Mouse (Mus musculus): ENCODE results near the gene Arid5b.

Gene Arid5b

DNA sequence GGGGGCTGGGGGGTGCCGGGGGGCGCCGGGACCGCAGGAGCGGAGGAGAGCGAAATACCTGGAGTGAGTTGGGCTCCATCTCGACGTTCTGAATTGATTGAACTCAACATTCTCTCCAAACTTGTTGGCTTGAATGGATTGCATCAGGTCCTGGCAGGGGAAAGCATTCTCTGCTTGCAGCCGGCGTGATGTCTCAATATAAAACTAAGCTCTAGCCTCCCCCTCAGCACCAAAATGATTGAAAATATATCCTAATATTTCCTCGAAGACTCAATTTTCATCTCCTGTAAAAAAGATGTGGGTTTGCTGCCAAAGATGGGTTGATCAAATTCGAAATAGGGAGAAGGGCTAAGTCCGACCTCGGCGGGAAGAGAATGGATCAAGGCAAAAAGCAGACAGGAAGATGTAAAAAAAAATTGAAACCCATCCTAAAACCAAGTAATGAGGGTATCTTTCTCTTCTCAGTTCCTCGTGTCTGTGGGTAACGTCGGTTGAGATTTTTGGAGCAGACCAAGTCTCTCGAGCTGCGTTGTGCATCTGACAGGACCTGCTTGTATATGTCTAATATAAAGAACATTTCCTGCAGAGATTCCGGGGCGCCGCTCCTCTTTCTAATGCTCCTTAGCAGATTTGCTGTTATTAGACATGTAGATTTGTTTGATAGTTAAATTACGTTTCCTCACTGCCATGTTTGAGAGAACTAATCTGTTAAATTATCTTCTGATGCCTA lies at the start of gene Arid5b:
TSS of gene Arid5b (minus strand) at position 109 of the 730 bp plus-strand sequence.
- DNase-seq = peak; percentile 86

- no peak for DNase-seq
These were observed 46.8 kb upstream of the Arid5b start for GRCm38 (mm10) chr10:68325378-68325777.

DNA sequence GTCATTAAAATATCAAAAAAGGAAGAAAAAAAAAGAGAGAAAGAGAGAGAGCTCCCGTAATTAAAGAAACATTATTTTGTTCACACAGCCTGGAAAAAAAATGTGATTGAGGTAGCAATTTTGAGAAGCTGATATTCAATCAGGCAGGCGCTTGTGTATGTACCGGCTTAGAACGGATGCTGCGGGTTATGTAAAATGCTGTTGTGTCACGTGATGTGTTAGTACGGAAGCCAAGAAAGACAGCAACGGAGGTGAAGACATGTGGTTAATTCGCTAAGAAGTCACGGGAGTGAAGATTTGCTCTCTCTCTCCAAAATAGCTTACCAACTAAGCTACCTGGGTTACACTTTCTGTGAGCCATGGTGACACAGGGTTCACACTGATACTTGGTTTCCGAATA lies 45.5 kb upstream of the Arid5b start:
- DNase-seq = no peak

- no peak for DNase-seq
These were observed 44.6 kb upstream of the Arid5b start for GRCm38 (mm10) chr10:68323167-68323566.

GRCm38 (mm10) chr10:68320986-68321385 lies 42.4 kb upstream of the Arid5b start:
- DNase-seq = no peak

- no peak for DNase-seq
These were observed 42.0 kb upstream of the Arid5b start for GRCm38 (mm10) chr10:68320496-68320895.

GRCm38 (mm10) chr10:68319438-68319837 lies 40.9 kb upstream of the Arid5b start:
- no peak for DNase-seq

GRCm38 (mm10) chr10:68318438-68318979 lies 40.0 kb upstream of the Arid5b start:
- DNase-seq = no peak

GRCm38 (mm10) chr10:68312734-68313133 lies 34.2 kb upstream of the Arid5b start:
- no peak for DNase-seq

DNA sequence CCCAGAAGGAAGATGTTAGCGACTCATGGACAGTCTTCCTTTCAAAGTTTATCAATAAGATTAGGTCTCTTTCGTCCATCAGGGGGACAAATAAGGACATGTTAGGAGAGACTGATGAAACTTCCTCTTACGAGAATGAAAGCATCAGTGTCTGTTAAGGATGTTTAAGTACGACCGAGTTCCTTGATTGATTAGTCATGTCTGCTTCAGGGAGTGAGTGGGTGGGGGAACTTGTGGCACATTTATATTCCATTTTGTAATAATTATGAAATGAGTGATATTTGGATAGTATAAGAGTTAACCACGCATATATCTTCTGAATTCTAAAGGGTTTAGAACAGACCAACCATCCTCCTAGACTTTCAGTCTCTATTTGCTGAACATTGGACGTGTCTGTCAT lies 22.5 kb upstream of the Arid5b start:
- no peak for DNase-seq

GRCm38 (mm10) chr10:68289465-68289864 lies 10.9 kb upstream of the Arid5b start:
- DNase-seq = no peak

DNA sequence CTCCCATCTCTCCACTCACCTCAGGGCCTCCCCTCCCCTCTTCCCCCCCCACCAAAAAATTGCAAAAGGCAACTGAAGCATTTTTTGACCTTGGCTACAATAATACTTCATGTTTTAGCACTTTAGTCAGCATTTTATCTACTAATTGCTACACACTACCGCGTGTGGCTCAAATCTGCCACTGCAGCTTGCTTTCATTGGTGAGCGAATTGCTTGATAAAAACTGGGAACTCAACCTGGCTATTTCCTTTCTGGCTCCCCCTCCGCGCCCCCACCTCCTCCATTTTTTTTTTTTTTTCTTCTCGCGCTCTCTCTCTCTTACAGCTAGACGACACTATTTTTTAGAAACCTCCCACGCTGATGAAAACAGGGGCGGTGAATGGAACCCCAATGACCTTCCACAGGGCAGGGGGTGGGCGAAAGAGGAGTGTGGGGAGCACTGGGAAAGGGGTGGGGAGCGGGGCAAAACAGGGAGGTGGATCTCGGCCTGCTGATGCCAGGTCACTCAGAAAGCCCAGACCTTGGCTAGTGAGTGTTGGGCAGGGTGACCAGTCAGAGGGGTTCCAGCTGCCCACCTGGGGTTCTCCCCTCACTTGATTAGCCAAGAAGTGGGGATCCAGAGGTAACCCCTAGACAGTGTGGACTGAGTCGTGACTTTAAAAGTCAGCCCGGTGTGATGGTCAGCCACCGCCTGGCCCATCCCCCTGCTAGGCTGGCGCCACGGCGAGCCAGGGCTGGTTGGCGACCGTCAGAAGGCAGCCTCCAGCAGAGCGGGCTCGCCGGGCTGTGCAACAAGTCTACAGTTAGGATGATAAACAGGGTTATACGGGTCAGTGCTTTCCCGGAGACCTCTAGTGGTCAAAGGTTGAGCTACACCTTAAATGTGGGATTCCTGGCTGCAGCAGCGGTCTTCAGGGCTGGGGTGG lies 4.2 kb upstream of the Arid5b start:
- peak; percentile 88 for DNase-seq

GRCm38 (mm10) chr10:68281775-68282106 lies 3.2 kb upstream of the Arid5b start:
- peak; percentile 34 for DNase-seq

DNA sequence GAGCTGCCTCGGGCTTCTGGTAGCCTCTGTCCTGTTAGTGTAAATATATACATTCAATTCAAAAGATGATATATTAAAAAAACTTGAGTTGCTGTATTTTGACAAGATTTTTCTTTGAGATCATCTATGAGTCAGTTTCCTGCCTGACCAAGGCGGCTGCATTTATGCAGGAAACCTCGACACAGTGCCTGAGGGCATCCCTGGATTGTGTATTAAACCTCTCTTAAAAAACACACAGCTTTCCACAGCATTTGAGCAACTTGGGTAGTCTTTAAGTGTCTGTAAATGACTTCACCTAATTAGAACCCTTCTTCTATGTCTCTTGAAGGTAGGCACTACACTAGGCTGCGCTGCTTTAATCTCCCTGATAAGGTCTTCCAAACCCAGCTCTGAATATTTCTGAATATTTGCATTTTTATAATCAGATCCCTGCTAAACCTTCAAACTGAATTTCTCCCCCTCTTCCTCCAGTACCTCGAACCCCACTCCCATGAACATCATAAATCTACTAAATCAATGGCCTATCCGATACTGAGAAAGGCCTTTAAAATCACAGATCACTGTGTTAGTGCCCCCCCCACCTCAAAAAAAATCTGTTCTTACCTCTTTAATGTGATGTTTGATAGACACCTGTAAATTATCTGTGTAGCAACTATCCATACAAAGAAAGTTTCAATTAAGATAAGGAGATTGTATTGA lies 2.7 kb upstream of the Arid5b start:
- peak; percentile 34 for DNase-seq

DNA sequence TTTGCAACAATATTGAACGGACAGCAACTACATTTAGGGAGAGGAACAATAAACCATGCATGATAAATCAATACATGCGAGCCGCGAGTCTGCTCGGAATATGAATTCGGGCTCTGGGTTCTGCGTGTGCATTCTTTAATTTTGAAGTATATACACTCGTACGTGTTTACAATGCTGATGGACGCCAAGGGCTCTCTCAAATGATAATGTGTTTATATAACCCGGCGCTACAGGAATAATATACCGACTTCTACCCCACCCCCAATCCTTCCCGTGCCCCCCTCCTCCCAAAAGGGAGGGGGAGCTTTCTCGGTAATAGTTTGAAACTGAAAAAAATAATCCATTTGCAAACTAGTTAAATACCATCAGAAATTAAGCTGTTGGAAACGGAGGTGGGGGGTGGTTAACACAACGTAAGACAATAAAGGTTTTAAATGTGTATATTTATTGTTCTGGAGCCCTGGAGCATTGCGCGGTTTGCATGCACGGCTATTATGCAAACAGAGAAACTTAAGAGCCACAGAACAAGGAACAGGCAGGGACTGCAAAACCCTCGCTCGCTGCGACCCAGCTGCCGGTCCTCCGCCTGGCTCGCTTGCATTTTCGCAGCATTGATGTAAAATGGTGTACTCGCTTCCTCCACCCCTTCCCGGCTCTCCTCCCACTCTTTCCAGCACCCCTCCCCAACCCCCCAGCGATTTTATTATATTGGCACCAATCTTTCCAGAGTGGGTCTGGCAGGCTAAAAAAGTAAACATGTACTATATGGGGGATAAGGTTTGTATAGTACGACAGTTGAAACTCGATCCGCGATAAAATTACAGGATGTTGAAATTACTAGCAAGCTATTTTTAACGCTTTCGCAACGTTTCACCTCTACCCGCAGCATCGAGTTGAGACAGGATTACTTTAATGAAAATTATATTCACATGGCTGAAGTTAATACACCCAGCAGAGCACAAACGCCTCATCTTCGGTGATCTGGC lies 1.3 kb upstream of the Arid5b start:
- DNase-seq = peak; percentile 82

DNA sequence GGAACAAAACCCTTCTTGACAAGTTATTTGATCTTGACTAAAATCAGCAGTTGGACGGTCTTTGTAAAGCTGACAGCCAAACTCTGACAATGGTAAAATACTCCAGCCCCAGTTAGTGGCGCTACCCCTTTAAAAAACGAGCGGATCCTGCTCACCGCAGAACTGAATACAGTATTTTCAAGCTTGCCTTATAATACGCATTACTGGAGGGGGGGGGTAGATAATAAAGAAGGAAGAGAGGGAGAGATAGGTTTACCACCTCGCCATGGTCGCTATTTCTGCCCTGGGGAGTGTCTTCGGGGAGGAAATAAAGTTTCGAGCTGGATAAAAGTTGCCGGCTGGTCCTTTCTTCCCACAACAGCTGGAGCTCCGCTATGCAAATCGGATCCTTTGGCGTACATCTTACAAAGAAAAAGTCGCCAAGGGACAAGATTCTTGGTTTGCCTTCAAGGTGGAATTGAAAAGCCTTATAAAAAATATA lies 829 bp downstream of the Arid5b start:
- peak; percentile 71 for DNase-seq

DNA sequence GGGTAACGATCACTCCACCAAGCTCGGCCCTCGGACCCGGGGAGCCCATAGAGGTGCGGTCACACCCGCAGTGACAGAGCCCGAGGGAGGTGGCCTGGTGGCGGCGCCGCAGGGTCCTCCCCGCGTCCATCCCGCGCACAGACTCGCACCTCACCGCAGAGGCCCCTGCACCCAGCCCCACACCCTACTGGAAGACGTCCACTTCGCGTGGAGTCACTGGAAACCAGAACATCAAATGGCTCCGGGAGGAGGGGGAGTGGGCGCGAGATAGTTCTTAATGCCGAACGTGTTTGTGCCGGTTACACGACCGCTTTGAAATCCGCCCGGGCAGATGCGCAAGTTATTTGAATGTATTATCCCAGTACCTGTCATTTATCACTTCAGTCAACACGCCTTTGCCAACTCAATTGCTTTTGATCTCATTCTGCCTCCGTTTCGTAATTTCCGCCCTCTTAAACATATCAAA lies 1.5 kb downstream of the Arid5b start:
- peak; percentile 68 for DNase-seq

DNA sequence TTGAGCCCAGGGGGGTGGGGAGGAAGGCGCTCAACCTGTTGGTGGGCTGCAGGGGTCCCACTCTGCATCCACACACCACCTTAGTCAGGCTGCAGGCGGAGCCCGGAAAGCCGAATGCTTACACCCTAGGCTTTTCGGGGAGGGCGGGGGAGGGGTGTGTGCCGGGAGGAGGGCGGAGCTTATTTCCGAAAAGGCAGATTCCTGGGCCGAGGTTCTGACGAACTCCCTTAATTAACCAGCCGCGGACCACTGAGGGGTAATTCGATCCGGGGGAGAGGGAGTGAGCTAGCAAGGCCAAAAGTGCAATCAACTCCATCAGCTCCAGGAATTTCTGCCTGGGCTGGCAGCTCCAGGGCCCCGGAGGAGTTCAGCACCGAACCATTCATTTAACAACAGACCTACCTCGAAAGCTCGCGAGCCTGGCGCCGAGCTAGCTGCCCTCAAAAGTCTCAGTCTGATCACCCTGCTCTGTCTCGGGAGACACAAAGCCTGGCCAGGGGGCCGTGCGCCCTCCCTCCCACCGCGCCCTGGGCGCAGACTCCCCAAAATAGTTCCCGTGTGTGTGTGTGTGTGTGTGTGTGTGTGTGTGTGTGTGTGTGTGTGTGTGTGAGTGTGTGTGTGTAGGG lies 2.1 kb downstream of the Arid5b start:
- DNase-seq = peak; percentile 89

- DNase-seq = peak; percentile 62
These were observed 3.4 kb downstream of the Arid5b start for GRCm38 (mm10) chr10:68274900-68275760.

- no peak for DNase-seq
These were observed 8.8 kb downstream of the Arid5b start for GRCm38 (mm10) chr10:68269789-68270188.
